Mouse (Mus musculus): ENCODE measurements around the gene Vegfa. TPM values are rescaled to one million over a fixed set of nuclear protein-coding genes. Genes with fewer than 3 reads are reported as not detected.

Vegfa gene
- total and polyA plus RNA-seq, 3 experiments: 15.3 to 50.0 (median 17.2) TPM

GRCm38 (mm10) chr17:45974461-45974860 lies 57.7 kb downstream of the Vegfa start:
- no peaks in the 10 kb centered on the region for H3K36me3 ChIP-seq (replicated peaks in 1 of 2; ENCODE audit: control insufficient read depth in 1 of 2, insufficient read depth in 1 of 2, low read length in 1 of 2)
- dilution Hi-C loops (cut with MboI; ENCODE audit: extremely low pct_ligation_motif_present, extremely low pct_unique_long_range_greater_than_20kb, low sequenced_read_pairs): no loop called here
- no peaks in the 10 kb centered on the region for H3K79me2 ChIP-seq (replicated peaks; ENCODE audit: control insufficient read depth, extremely low read depth, insufficient read depth, poor library complexity, severe bottlenecking)
- H3K9me3 ChIP-seq (replicated peaks; ENCODE audit: low read length): peaks cover 4% of the 10 kb centered on the region
- in situ Hi-C loops (cut with MboI; ENCODE audit: low pct_ligation_motif_present, low pct_unique_long_range_greater_than_20kb, low sequenced_read_pairs): no loop called here
- H3K27me3 ChIP-seq (replicated peaks): peaks cover 97% of the 10 kb centered on the region
- TF ChIP-seq ETS1 (conservative IDR thresholded peaks at IDR 0.05; ENCODE audit: low read depth, low read length) (no peak), E2F4 (IDR thresholded peaks at IDR 0.05; ENCODE audit: insufficient replicate concordance, low read depth, low read length) (no peak), NRF1 (IDR thresholded peaks at IDR 0.05; ENCODE audit: low read depth, low read length) (no peak), SIN3A (IDR thresholded peaks at IDR 0.05; ENCODE audit: low read length) (no peak), ZMIZ1 (IDR thresholded peaks at IDR 0.05; ENCODE audit: low read depth, low read length) (no peak), MAX (IDR thresholded peaks at IDR 0.05; ENCODE audit: low read length) (no peak), USF1 (IDR thresholded peaks at IDR 0.05; ENCODE audit: low read depth, low read length) (no peak), MAFK (IDR thresholded peaks at IDR 0.05; ENCODE audit: insufficient replicate concordance, low read length) (no peak), USF2 (conservative IDR thresholded peaks at IDR 0.05; ENCODE audit: low read depth, low read length) (no peak), ZKSCAN1 (IDR thresholded peaks at IDR 0.05; ENCODE audit: borderline replicate concordance, low read depth, low read length) (no peak), MEF2A (IDR thresholded peaks at IDR 0.05; ENCODE audit: borderline replicate concordance, low read depth, low read length) (no peak), EP300 (IDR thresholded peaks at IDR 0.05; ENCODE audit: low read length) (no peak), TBP (conservative IDR thresholded peaks at IDR 0.05; ENCODE audit: low read depth, low read length) (no peak), IRF4 (IDR thresholded peaks at IDR 0.05; ENCODE audit: low read depth, low read length) (no peak), CTCF (conservative IDR thresholded peaks at IDR 0.05 in 1 of 2, IDR thresholded peaks at IDR 0.05 in 1 of 2; ENCODE audit: low read depth in 2 of 2, low read length in 2 of 2) (no peak), GABPA (IDR thresholded peaks at IDR 0.05; ENCODE audit: insufficient replicate concordance, low read depth, low read length) (no peak), POLR2A (IDR thresholded peaks at IDR 0.05; ENCODE audit: low read depth, low read length) (no peak), CHD2 (IDR thresholded peaks at IDR 0.05; ENCODE audit: low read length) (no peak), POLR2AphosphoS2 (IDR thresholded peaks at IDR 0.05; ENCODE audit: low read depth, low read length) (no peak), ELF1 (IDR thresholded peaks at IDR 0.05; ENCODE audit: low read depth, low read length) (no peak)
- no peak overlapping the region for H3K4me2 ChIP-seq (ENCODE audit: insufficient read depth, low read depth, poor library complexity, severe bottlenecking)
- no peak overlapping the region for H3K27ac ChIP-seq (ENCODE audit: insufficient read depth, low read depth)
- H3K4me1 ChIP-seq (ENCODE audit: control insufficient read depth in 1 of 2, insufficient read depth in 2 of 2): no peaks in the 10 kb centered on the region
- no peak overlapping the region for H3K4me3 ChIP-seq (replicated peaks in 1 of 3; ENCODE audit: low read depth in 2 of 3, low read length in 2 of 3, poor library complexity in 1 of 3)
- DNase-seq (ENCODE audit: extremely low read depth): peak; percentile 6
- H3K9ac ChIP-seq (ENCODE audit: insufficient read depth, low read depth): no peak overlapping the region

- in situ Hi-C loops (cut with MboI; ENCODE audit: low pct_ligation_motif_present, low pct_unique_long_range_greater_than_20kb, low sequenced_read_pairs) (no loop called here), dilution Hi-C loops (cut with MboI; ENCODE audit: extremely low pct_ligation_motif_present, extremely low pct_unique_long_range_greater_than_20kb, low sequenced_read_pairs) (no loop called here)
- no peaks in the 10 kb centered on the region for H3K4me1 ChIP-seq (ENCODE audit: control insufficient read depth in 1 of 2, insufficient read depth in 2 of 2)
- no peaks in the 10 kb centered on the region for H3K36me3 ChIP-seq (replicated peaks in 1 of 2; ENCODE audit: control insufficient read depth in 1 of 2, insufficient read depth in 1 of 2, low read length in 1 of 2)
- TF ChIP-seq POLR2AphosphoS2 (IDR thresholded peaks at IDR 0.05; ENCODE audit: low read depth, low read length) (no peak), EP300 (IDR thresholded peaks at IDR 0.05; ENCODE audit: low read length) (no peak), RCOR1 (conservative IDR thresholded peaks at IDR 0.05; ENCODE audit: low read depth, low read length) (no peak), CHD2 (IDR thresholded peaks at IDR 0.05; ENCODE audit: low read length) (no peak), ZNF384 (IDR thresholded peaks at IDR 0.05; ENCODE audit: low read depth, low read length) (no peak), E2F4 (IDR thresholded peaks at IDR 0.05; ENCODE audit: insufficient replicate concordance, low read depth, low read length) (no peak), IRF4 (IDR thresholded peaks at IDR 0.05; ENCODE audit: low read depth, low read length) (no peak), ELF1 (IDR thresholded peaks at IDR 0.05; ENCODE audit: low read depth, low read length) (no peak), ETS1 (conservative IDR thresholded peaks at IDR 0.05; ENCODE audit: low read depth, low read length) (no peak), SIN3A (IDR thresholded peaks at IDR 0.05; ENCODE audit: low read length) (no peak), BHLHE40 (IDR thresholded peaks at IDR 0.05; ENCODE audit: low read depth, low read length) (no peak), MAX (IDR thresholded peaks at IDR 0.05; ENCODE audit: low read length) (no peak), PAX5 (IDR thresholded peaks at IDR 0.05; ENCODE audit: low read length) (no peak)
- no peak overlapping the region for H3K9ac ChIP-seq (ENCODE audit: insufficient read depth, low read depth)
- H3K27me3 ChIP-seq (replicated peaks): peaks cover 95% of the 10 kb centered on the region
- no peak overlapping the region for H3K4me2 ChIP-seq (ENCODE audit: insufficient read depth, low read depth, poor library complexity, severe bottlenecking)
- H3K4me3 ChIP-seq (replicated peaks in 1 of 3; ENCODE audit: low read depth in 2 of 3, low read length in 2 of 3, poor library complexity in 1 of 3): no peak overlapping the region
- H3K27ac ChIP-seq (ENCODE audit: insufficient read depth, low read depth): no peak overlapping the region
- no peak for DNase-seq (ENCODE audit: extremely low read depth)
- H3K79me2 ChIP-seq (replicated peaks; ENCODE audit: control insufficient read depth, extremely low read depth, insufficient read depth, poor library complexity, severe bottlenecking): no peaks in the 10 kb centered on the region
- H3K9me3 ChIP-seq (replicated peaks; ENCODE audit: low read length): peaks cover 4% of the 10 kb centered on the region
Measured at GRCm38 (mm10) chr17:45973214-45973613, 59.0 kb downstream of the Vegfa start.
